Mouse (Mus musculus) R1 (cell line): Measurements from ENCODE around the gene Tacstd2.
"Not testable (repeated sequence)": the region's sequence is repeated elsewhere in the genome, so short reads cannot be mapped to it uniquely, and the experiment has no call there.

Source experiments
- DNase-seq: peaks from one replicate; pipeline ENCODE4 v3.0.0-alpha.2; 2018; ENCODE audit warnings: low read depth, low spot score

Tacstd2 gene

GRCm38 (mm10) chr6:67535777-67536054 is at the start of gene Tacstd2:
Gene Tacstd2 (minus strand): TSS chr6:67535796.
- peak; percentile 62 for DNase-seq

DNA sequence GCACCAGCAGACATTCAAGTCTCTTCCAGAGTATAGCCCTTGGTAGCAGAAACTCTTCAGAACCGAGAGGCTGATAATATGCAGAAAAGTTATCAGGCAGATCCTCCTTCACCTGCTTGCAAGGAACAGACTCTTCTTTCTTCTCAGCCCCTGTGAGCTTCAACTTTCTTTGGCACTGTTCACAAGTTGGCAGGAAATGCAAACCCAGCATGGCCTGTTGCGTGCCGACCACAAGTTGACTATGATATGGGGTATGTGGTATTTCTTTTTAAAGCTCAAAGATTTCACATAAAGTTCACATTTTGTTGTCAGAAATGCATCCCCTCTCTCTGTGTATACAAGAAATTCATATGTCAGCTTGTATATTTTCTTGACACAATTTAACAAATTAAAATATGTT is 30.7 kb upstream of the Tacstd2 start:
- DNase-seq = no peak

GRCm38 (mm10) chr6:67555376-67555775 is 19.8 kb upstream of the Tacstd2 start:
- DNase-seq = no peak

DNA sequence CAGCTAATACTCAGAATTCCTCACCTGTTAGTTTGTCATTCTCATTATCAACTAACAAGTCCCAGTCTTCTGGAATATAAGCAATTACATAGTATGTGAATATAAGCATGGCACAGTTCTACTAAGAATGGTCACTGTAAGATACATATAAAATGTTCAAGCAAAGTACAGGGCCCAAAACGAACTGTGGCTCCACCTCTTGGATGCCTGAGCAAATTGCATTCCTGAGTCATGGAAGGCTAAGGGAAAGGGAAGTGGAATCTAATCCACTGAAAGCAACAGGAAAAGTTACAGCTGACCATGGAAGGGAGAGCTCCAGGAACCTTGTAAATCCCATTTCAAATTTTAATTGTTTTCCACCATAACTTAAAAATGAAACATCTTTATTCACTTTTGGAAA is 14.0 kb upstream of the Tacstd2 start:
- DNase-seq = peak; percentile 16

DNA sequence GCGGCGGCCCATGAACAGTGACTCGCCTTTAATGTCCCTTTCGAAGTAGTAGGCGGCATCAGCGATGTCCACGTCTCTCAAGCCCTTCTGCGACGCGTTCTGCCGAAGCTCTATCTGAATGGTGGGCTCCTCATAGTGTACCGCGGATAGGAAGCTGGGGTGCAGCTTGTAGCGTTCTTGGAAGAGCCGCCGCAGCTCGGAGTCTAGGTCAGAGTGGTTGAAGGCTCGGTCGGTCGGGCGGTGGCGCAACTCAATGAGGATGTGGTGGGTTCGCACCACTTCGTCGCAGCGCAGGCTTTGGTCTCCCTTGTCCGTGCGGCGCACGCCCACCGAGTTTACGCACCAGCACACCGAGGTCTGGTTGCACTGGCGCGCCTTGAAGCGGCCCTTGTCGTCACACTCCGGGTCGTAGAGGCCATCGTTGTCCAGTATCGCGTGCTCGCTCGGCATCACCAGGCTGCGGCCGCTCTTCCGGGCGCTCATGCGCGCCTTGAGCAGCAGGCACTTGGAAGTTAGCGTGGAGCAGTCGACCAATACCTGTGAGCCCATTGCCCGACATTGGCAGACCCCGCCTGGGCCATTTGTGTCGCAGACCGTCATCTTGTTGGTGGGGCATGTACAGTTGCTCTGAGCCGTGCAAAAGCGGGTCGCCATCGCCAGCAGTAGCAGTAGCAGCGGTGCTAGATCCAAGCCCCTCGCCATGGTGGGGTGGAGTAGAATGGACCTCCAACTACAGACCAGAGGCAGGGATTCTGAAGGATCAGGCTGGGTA is 405 bp downstream of the Tacstd2 start:
- peak; percentile 64 for DNase-seq

DNA sequence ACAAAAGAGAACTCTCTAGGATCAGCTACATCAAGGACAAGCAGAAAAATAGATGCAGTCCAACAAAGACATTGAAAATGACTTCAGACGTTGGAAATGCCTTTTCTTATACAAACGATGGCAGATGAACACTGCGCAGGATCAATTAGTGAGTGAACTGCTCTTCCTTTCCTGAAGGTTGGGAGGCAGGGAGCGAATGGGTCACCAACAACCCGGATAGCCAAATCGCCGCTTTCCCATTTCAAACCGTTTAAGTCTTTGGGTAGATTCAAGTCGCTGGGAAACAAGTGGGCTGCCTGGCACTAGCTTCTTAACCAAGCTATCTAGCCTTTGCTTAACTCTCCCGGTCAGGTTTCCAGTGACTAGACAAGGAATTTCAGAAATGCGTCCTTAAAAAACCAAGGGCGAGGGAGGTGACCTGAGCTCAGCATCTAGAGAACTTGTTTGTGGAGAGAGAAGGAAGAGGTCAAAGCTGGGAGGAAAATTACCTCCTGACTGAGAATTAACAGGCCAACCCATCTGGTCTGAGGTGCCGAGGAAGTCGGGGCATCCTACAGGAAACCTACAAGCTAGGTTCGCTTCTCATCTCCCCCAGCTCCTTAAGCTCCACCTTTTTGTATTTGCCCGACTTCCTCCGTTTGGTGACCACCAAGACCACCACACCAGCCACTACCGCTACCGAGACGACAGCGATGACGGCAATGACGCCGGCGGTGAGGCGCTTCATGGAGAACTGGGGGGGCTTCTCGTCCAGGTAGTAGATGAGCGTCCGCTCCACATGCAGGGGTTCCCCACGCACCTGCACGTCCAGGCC is 1.2 kb downstream of the Tacstd2 start:
- DNase-seq = peak; percentile 55

- DNase-seq = peak; percentile 76
Observed at GRCm38 (mm10) chr6:67532665-67533440, 2.7 kb downstream of the Tacstd2 start.

GRCm38 (mm10) chr6:67531822-67532162 is 3.8 kb downstream of the Tacstd2 start:
- DNase-seq = peak; percentile 29

GRCm38 (mm10) chr6:67530992-67531821 is 4.4 kb downstream of the Tacstd2 start:
- DNase-seq = peak; percentile 17

- no peak for DNase-seq
Observed at GRCm38 (mm10) chr6:67526356-67526755, 9.2 kb downstream of the Tacstd2 start.

- DNase-seq = peak; percentile 46
Observed at GRCm38 (mm10) chr6:67510752-67511151, 24.8 kb downstream of the Tacstd2 start.

DNA sequence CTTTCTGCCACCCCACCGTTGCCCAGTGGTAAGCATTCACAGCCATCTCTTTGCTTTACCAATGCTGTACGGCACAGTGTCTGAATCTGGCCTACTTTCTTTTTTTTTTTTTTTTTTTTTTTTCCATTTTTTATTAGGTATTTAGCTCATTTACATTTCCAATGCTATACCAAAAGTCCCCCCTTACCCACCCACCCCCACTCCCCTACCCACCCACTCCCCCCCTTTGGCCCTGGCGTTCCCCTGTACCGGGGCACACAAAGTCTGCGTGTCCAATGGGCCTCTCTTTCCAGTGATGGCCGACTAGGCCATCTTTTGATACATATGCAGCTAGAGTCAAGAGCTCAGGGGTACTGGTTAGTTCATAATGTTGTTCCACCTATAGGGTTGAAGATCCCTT is 33.7 kb downstream of the Tacstd2 start:
- DNase-seq = not testable (repeated sequence)

DNA sequence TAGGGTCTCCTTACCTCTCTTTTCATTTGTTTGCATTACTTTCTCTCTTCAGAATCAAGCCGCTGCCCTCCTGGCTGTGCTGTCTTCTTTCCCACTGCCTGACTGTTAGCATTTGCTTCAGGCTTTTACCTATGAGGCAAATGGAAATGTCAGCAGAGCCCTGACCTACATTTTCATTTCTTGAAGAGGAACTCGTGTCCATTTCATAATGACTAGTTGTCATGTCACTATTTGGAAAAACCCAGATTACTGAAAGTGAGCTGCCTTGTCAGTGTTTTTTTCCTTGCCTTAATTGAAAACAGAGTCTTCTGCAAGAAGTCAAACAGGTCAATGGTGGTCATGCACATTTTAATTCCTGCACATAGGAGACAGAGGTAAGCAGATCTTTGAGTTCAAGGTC is 43.8 kb downstream of the Tacstd2 start, which contains the start of gene Il23r:
Gene Il23r (minus strand): TSS at position 101 of the 400 bp plus-strand sequence.
- no peak for DNase-seq
